Mouse (Mus musculus) heart, embryonic 11.5 days (tissue): ENCODE results near the gene Csnk2b. TPM values are rescaled to one million over a fixed set of nuclear protein-coding genes. Genes with fewer than 3 reads are reported as not detected.

ENCODE experiments used
- ATAC-seq: fragments of 200-750 bp; cut with Nextera tagmentation; replicated peaks from 2 replicates; pipeline ENCODE4 v1.8.0; 2017; ENCODE audit warnings: moderate library complexity; ENCODE audit not compliant: insufficient number of reproducible peaks, low FRiP score, low TSS enrichment
- H3K27ac ChIP-seq: fragments of 300-500 bp; sonication (generic); 2 replicates; pipeline ENCODE4 v1.5.1; 2014; ENCODE audit warnings: mild to moderate bottlenecking, low read depth, low read length
- H3K27me3 ChIP-seq: fragments of 300-500 bp; sonication (generic); 2 replicates; pipeline ENCODE4 v1.6.1; 2014; ENCODE audit warnings: mild to moderate bottlenecking, low read length, mixed read lengths; ENCODE audit not compliant: control insufficient read depth, insufficient read depth
- H3K36me3 ChIP-seq: fragments of 300-500 bp; sonication (generic); 2 replicates; pipeline ENCODE4 v1.6.1; 2014; ENCODE audit warnings: mild to moderate bottlenecking, low read length, moderate library complexity, mixed read lengths; ENCODE audit not compliant: control insufficient read depth, insufficient read depth
- H3K4me1 ChIP-seq: fragments of 300-500 bp; sonication (generic); 2 replicates; pipeline ENCODE4 v1.6.1; 2014; ENCODE audit warnings: low read length; ENCODE audit not compliant: control insufficient read depth, insufficient read depth
- H3K4me2 ChIP-seq: fragments of 300-500 bp; sonication (generic); 2 replicates; pipeline ENCODE4 v1.6.1; 2014; ENCODE audit warnings: mild to moderate bottlenecking, moderate library complexity
- H3K4me3 ChIP-seq: fragments of 300-500 bp; sonication (generic); 2 replicates; pipeline ENCODE4 v1.5.1; 2014; ENCODE audit warnings: low read depth, low read length
- H3K9ac ChIP-seq: fragments of 300-500 bp; sonication (generic); 2 replicates; pipeline ENCODE4 v1.6.1; 2014; ENCODE audit warnings: mild to moderate bottlenecking, low read depth, low read length, moderate library complexity
- H3K9me3 ChIP-seq: fragments of 300-500 bp; sonication (generic); replicated peaks from 2 replicates; pipeline ENCODE4 v1.6.1; 2016; ENCODE audit warnings: low read length; ENCODE audit not compliant: control insufficient read depth
- WGBS: fragments of 180-500 bp; shearing (Covaris S2); extraction: QIAGEN DNeasy Blood & Tissue Kit; methylation state at CpG from one replicate; pipeline ENCODE4 v1.1.7; 2014; ENCODE audit not compliant: insufficient replicate concordance; 5-methylcytosine and 5-hydroxymethylcytosine counted together
- polyA plus RNA-seq: library from polyadenylated mRNA; unstranded; fragments of >200 nt; fragmentation: Nextera tagmentation; extraction: Ambion mirVana; gene quantifications from 2 replicates; pipeline ENCODE4 v1.2.1, GENCODE M21; 2014

Gene Csnk2b
- polyA plus RNA-seq, 1 experiment from 2014 or later: 221 TPM

GRCm38 (mm10) chr17:35082841-35083576, 38.8 kb downstream of the Csnk2b start:
- WGBS: 79% methylated on average over 16 of the region's 16 CpGs
- no peak overlapping the region for H3K4me3 ChIP-seq
- no peaks in the 10 kb centered on the region for H3K36me3 ChIP-seq
- H3K4me1 ChIP-seq: peaks cover 11% of the 10 kb centered on the region
- 0 out of 2 replicates have a peak overlapping the region, but pooled peaks have one; percentile 16 for H3K9ac ChIP-seq
- H3K9me3 ChIP-seq: no peaks in the 10 kb centered on the region
- no peak for ATAC-seq
- no peaks in the 10 kb centered on the region for H3K27me3 ChIP-seq
- H3K27ac ChIP-seq: no peak overlapping the region
- H3K4me2 ChIP-seq: no peak overlapping the region

- ATAC-seq: no peak
- Histone ChIP-seq H3K9me3 (no peaks in the 10 kb centered on the region), H3K27ac (no peak overlapping the region), H3K9ac (no peak overlapping the region), H3K4me2 (no peak overlapping the region), H3K4me3 (no peak overlapping the region), H3K36me3 (no peaks in the 10 kb centered on the region), H3K4me1 (peaks cover 19% of the 10 kb centered on the region), H3K27me3 (no peaks in the 10 kb centered on the region)
- WGBS: 88% methylated on average over 4 of the region's 4 CpGs
Measured at GRCm38 (mm10) chr17:35080710-35081109, 41.1 kb downstream of the Csnk2b start.

DNA sequence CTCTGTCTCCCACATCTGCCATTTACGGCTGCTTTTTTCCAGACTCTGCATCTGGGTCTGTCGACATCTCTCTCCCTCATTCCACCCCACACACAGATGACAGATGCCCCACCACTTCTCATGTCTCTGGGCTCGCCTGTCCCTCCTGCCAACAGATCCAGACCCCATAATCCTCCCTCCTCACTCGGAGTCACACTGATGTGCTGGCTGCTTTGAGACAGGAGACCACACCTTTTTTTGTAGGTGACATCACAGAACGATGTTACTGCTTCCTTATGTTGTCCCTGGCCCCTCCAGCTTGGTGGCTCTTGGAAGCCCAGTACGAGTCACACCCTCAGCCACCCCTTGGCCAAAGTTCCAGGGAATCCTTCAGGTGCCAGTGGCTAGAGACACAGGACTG, 41.6 kb downstream of the Csnk2b start:
- H3K4me3 ChIP-seq: no peak overlapping the region
- 34% methylated on average over 6 of the region's 6 CpGs for WGBS
- peak overlapping the region; percentile 55 for H3K4me2 ChIP-seq
- H3K27ac ChIP-seq: 0 out of 2 replicates have a peak overlapping the region, but pooled peaks have one; percentile 15
- peaks cover 19% of the 10 kb centered on the region for H3K4me1 ChIP-seq
- no peaks in the 10 kb centered on the region for H3K27me3 ChIP-seq
- H3K9ac ChIP-seq: peak overlapping the region; percentile 17; the same call in 1 of the 2 replicates
- no peaks in the 10 kb centered on the region for H3K36me3 ChIP-seq
- ATAC-seq: no peak
- H3K9me3 ChIP-seq: no peaks in the 10 kb centered on the region

GRCm38 (mm10) chr17:35079778-35080177, 42.1 kb downstream of the Csnk2b start:
- 0 out of 2 replicates have a peak overlapping the region, but pooled peaks have one; percentile 12 for H3K4me3 ChIP-seq
- H3K27me3 ChIP-seq: no peaks in the 10 kb centered on the region
- H3K9me3 ChIP-seq: no peaks in the 10 kb centered on the region
- H3K36me3 ChIP-seq: no peaks in the 10 kb centered on the region
- ATAC-seq: 0 out of 2 replicates have a peak, but pooled peaks have one; percentile 40
- peaks cover 19% of the 10 kb centered on the region for H3K4me1 ChIP-seq
- 0 out of 2 replicates have a peak overlapping the region, but pooled peaks have one; percentile 15 for H3K27ac ChIP-seq
- H3K4me2 ChIP-seq: peak overlapping the region; percentile 55
- WGBS: 10% methylated on average over 9 of the region's 9 CpGs
- peak overlapping the region; percentile 17; the same call in 1 of the 2 replicates for H3K9ac ChIP-seq

- no peaks in the 10 kb centered on the region for H3K9me3 ChIP-seq
- 16% methylated on average over 14 of the region's 14 CpGs for WGBS
- 0 out of 2 replicates have a peak, but pooled peaks have one; percentile 31 for ATAC-seq
- peak within 1 kb of the TSS; percentile 35; the same call in 1 of the 2 replicates for H3K27ac ChIP-seq
- H3K4me3 ChIP-seq: peak within 1 kb of the TSS; percentile 32
- peaks cover 19% of the 10 kb centered on the region for H3K4me1 ChIP-seq
- no peaks in the 10 kb centered on the region for H3K27me3 ChIP-seq
- H3K36me3 ChIP-seq: no peaks in the 10 kb centered on the region
- H3K4me2 ChIP-seq: peak within 1 kb of the TSS; percentile 67
- peak within 1 kb of the TSS; percentile 72 for H3K9ac ChIP-seq
Measured at GRCm38 (mm10) chr17:35077786-35078233, 44.0 kb downstream of the Csnk2b start, which contains the start of gene Ly6g6d. Ly6g6d (minus strand) TSS chr17:35078065.

DNA sequence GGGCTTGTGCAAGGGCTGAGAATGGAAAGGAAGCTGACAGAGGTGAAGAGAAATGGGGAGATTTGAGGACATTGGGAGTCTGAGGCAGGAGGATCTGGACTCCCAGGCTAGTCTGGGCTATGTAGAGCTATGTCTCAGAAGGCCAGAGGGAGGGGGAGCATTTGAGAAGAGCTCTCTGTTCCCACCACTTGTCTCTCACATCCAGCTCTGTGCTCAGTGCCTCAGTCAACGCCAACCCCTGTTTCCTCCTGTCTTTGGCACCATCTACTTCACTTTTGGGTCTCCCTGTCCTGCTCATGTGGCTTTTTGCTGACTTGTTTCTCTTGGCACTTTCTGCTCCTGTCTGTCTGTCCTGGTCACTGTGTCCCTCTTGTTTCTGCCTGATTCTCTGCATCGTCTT, 44.6 kb downstream of the Csnk2b start:
- no peaks in the 10 kb centered on the region for H3K9me3 ChIP-seq
- no peaks in the 10 kb centered on the region for H3K36me3 ChIP-seq
- no peak for ATAC-seq
- H3K9ac ChIP-seq: peak overlapping the region; percentile 72
- peak overlapping the region; percentile 35; the same call in 1 of the 2 replicates for H3K27ac ChIP-seq
- H3K4me3 ChIP-seq: no peak overlapping the region; the same call in 1 of the 2 replicates
- WGBS: 43% methylated on average over 2 of the region's 2 CpGs
- H3K4me1 ChIP-seq: peaks cover 19% of the 10 kb centered on the region
- peak overlapping the region; percentile 67 for H3K4me2 ChIP-seq
- H3K27me3 ChIP-seq: no peaks in the 10 kb centered on the region

- 30% methylated on average over 10 of the region's 10 CpGs for WGBS
- Histone ChIP-seq H3K27ac (peak within 1 kb of the TSS; percentile 35; the same call in 1 of the 2 replicates), H3K4me2 (peak within 1 kb of the TSS; percentile 67), H3K4me1 (peaks cover 19% of the 10 kb centered on the region), H3K4me3 (peak within 1 kb of the TSS; percentile 32), H3K9me3 (no peaks in the 10 kb centered on the region), H3K9ac (peak within 1 kb of the TSS; percentile 72), H3K27me3 (no peaks in the 10 kb centered on the region), H3K36me3 (no peaks in the 10 kb centered on the region)
- ATAC-seq: no peak
Measured at GRCm38 (mm10) chr17:35076507-35077176, 45.2 kb downstream of the Csnk2b start, which contains the start of gene Ly6g6e. Ly6g6e (plus strand) TSS chr17:35076902.

- no peaks in the 10 kb centered on the region for H3K27me3 ChIP-seq
- no peak overlapping the region for H3K4me3 ChIP-seq
- H3K36me3 ChIP-seq: no peaks in the 10 kb centered on the region
- no peak for ATAC-seq
- no peaks in the 10 kb centered on the region for H3K9me3 ChIP-seq
- WGBS: 43% methylated on average over 17 of the region's 17 CpGs
- H3K27ac ChIP-seq: no peak overlapping the region
- H3K4me2 ChIP-seq: no peak overlapping the region
- no peak overlapping the region for H3K9ac ChIP-seq
- peaks cover 14% of the 10 kb centered on the region; the same call in 1 of the 2 replicates for H3K4me1 ChIP-seq
Measured at GRCm38 (mm10) chr17:35074097-35074496, 47.8 kb downstream of the Csnk2b start.
